Mouse (Mus musculus): ENCODE data around the gene Madcam1. TPM values are rescaled to one million over a fixed set of nuclear protein-coding genes. Genes with fewer than 3 reads are reported as not detected.

The Madcam1 gene
- polyA plus RNA-seq (2015; fragmentation: Nextera tagmentation; extraction: Ambion mirVana): 0.77 and 1.5 TPM in 2 replicates

GRCm38 (mm10) chr10:79664131-79664665 lies at the start of gene Madcam1:
Madcam1 (plus strand) TSS chr10:79664559.

GRCm38 (mm10) chr10:79637128-79638110 lies 26.9 kb upstream of the Madcam1 start, which contains the start of gene Shc2:
Shc2 (minus strand) TSS chr10:79637918.

GRCm38 (mm10) chr10:79645711-79646110 lies 18.6 kb upstream of the Madcam1 start, which contains the start of gene Odf3l2:
Odf3l2 (minus strand) TSS chr10:79645738.

GRCm38 (mm10) chr10:79668771-79669575 lies 4.6 kb downstream of the Madcam1 start, which contains the start of gene Tpgs1:
Tpgs1 (plus strand) TSS chr10:79669369.

GRCm38 (mm10) chr10:79681591-79682245 lies 17.4 kb downstream of the Madcam1 start, which contains the start of gene Cdc34:
Cdc34 (plus strand) TSS chr10:79682195.

GRCm38 (mm10) chr10:79688720-79689119 lies 24.4 kb downstream of the Madcam1 start, which contains the start of gene Gzmm:
Gzmm (plus strand) TSS chr10:79689020.

GRCm38 (mm10) chr10:79704065-79704969 lies 40.0 kb downstream of the Madcam1 start, which contains the start of gene Bsg:
Bsg (plus strand) TSS chr10:79704491.

GRCm38 (mm10) chr10:79716254-79716987 lies 52.1 kb downstream of the Madcam1 start, which contains the start of gene Hcn2:
Hcn2 (plus strand) TSS chr10:79716634.

Other genes with a start within 250 kb of the Madcam1 start
- not detected in 2 replicates for gene Vmn2r83, start 195.8 kb upstream of the Madcam1 start, polyA plus RNA-seq (2015; fragmentation: Nextera tagmentation; extraction: Ambion mirVana)
- gene Plpp2, start 130.8 kb upstream of the Madcam1 start, polyA plus RNA-seq (2015; fragmentation: Nextera tagmentation; extraction: Ambion mirVana): 2.2 and 3.5 TPM in 2 replicates
- gene Mier2, start 109.4 kb upstream of the Madcam1 start, polyA plus RNA-seq (2015; fragmentation: Nextera tagmentation; extraction: Ambion mirVana): 20.8 and 20.9 TPM in 2 replicates
- not detected in 2 replicates for gene Theg, start 77.2 kb upstream of the Madcam1 start, polyA plus RNA-seq (2015; fragmentation: Nextera tagmentation; extraction: Ambion mirVana)
- not detected in 2 replicates for gene C2cd4c, start 50.5 kb upstream of the Madcam1 start, polyA plus RNA-seq (2015; fragmentation: Nextera tagmentation; extraction: Ambion mirVana)
- gene Shc2, start 26.6 kb upstream of the Madcam1 start, polyA plus RNA-seq (2015; fragmentation: Nextera tagmentation; extraction: Ambion mirVana): 1.3 and 1.8 TPM in 2 replicates
- gene Odf3l2, start 18.8 kb upstream of the Madcam1 start, polyA plus RNA-seq (2015; fragmentation: Nextera tagmentation; extraction: Ambion mirVana): 0.13 TPM in 1 of 2 replicates, not detected in the other
- gene Tpgs1, start 4.8 kb downstream of the Madcam1 start, polyA plus RNA-seq (2015; fragmentation: Nextera tagmentation; extraction: Ambion mirVana): 36.8 and 43.0 TPM in 2 replicates
- 329 and 340 TPM in 2 replicates for gene Cdc34, start 17.6 kb downstream of the Madcam1 start, polyA plus RNA-seq (2015; fragmentation: Nextera tagmentation; extraction: Ambion mirVana)
- gene Gzmm, start 24.5 kb downstream of the Madcam1 start, polyA plus RNA-seq (2015; fragmentation: Nextera tagmentation; extraction: Ambion mirVana): 0.26 and 0.43 TPM in 2 replicates
- gene Bsg, start 39.9 kb downstream of the Madcam1 start, polyA plus RNA-seq (2015; fragmentation: Nextera tagmentation; extraction: Ambion mirVana): 614 and 720 TPM in 2 replicates
- gene Hcn2, start 52.1 kb downstream of the Madcam1 start, polyA plus RNA-seq (2015; fragmentation: Nextera tagmentation; extraction: Ambion mirVana): 0.04 and 0.10 TPM in 2 replicates
- 22.6 and 26.4 TPM in 2 replicates for gene Polrmt, start 82.0 kb downstream of the Madcam1 start, polyA plus RNA-seq (2015; fragmentation: Nextera tagmentation; extraction: Ambion mirVana)
- 0.14 and 0.51 TPM in 2 replicates for gene Fgf22, start 90.5 kb downstream of the Madcam1 start, polyA plus RNA-seq (2015; fragmentation: Nextera tagmentation; extraction: Ambion mirVana)
- 58.3 and 61.0 TPM in 2 replicates for gene Rnf126, start 102.4 kb downstream of the Madcam1 start, polyA plus RNA-seq (2015; fragmentation: Nextera tagmentation; extraction: Ambion mirVana)
- gene Fstl3, start 112.7 kb downstream of the Madcam1 start, polyA plus RNA-seq (2015; fragmentation: Nextera tagmentation; extraction: Ambion mirVana): 3.3 and 3.8 TPM in 2 replicates
- not detected in 2 replicates for gene Prss57, start 126.4 kb downstream of the Madcam1 start, polyA plus RNA-seq (2015; fragmentation: Nextera tagmentation; extraction: Ambion mirVana)
- gene Palm, start 129.0 kb downstream of the Madcam1 start, polyA plus RNA-seq (2015; fragmentation: Nextera tagmentation; extraction: Ambion mirVana): 22.3 and 27.1 TPM in 2 replicates
- gene Misp, start 156.4 kb downstream of the Madcam1 start, polyA plus RNA-seq (2015; fragmentation: Nextera tagmentation; extraction: Ambion mirVana): not detected in 2 replicates
- gene Ptbp1, start 189.9 kb downstream of the Madcam1 start, polyA plus RNA-seq (2015; fragmentation: Nextera tagmentation; extraction: Ambion mirVana): 49.8 and 68.7 TPM in 2 replicates
- gene Prtn3, start 209.9 kb downstream of the Madcam1 start, polyA plus RNA-seq (2015; fragmentation: Nextera tagmentation; extraction: Ambion mirVana): 0.76 and 0.79 TPM in 2 replicates
- 1.9 TPM in 2 replicates for gene Plppr3, start 210.1 kb downstream of the Madcam1 start, polyA plus RNA-seq (2015; fragmentation: Nextera tagmentation; extraction: Ambion mirVana)
- gene Elane, start 221.7 kb downstream of the Madcam1 start, polyA plus RNA-seq (2015; fragmentation: Nextera tagmentation; extraction: Ambion mirVana): 0.24 and 1.7 TPM in 2 replicates
- 53.1 and 1,890 TPM in 2 replicates for gene Cfd, start 226.3 kb downstream of the Madcam1 start, polyA plus RNA-seq (2015; fragmentation: Nextera tagmentation; extraction: Ambion mirVana)
- gene Med16, start 244.4 kb downstream of the Madcam1 start, polyA plus RNA-seq (2015; fragmentation: Nextera tagmentation; extraction: Ambion mirVana): 22.4 and 23.7 TPM in 2 replicates
- 15.9 TPM in 1 of 2 replicates, not detected in the other for gene Gm26602, start 246.3 kb downstream of the Madcam1 start, polyA plus RNA-seq (2015; fragmentation: Nextera tagmentation; extraction: Ambion mirVana)